Mouse (Mus musculus) central nervous system, embryonic 14 days (tissue): ENCODE results near the gene Smr3a. TPM values are rescaled to one million over a fixed set of nuclear protein-coding genes. Genes with fewer than 3 reads are reported as not detected.

Experiments used
- polyA plus RNA-seq: library from polyadenylated mRNA; depleted of rRNA; stranded (reverse); fragments of >200 nt; gene quantifications from 2 replicates; pipeline ENCODE4 v1.2.3, GENCODE M21; 2012; rRNA removed

The Smr3a gene
- not detected in 2 replicates for polyA plus RNA-seq

GRCm38 (mm10) chr5:88002249-88002648, at the start of gene Smr3a:
TSS of gene Smr3a (plus strand) at chr5:88002549.

GRCm38 (mm10) chr5:87969201-87969600, 33.1 kb upstream of the Smr3a start, which contains the start of the genes 2310003L06Rik and Gm28434:
TSS of gene 2310003L06Rik (plus strand) at chr5:87969459.
TSS of gene Gm28434 (plus strand) at chr5:87969517.

GRCm38 (mm10) chr5:87979139-87979538, 23.2 kb upstream of the Smr3a start, which contains the start of gene Cabs1:
TSS of gene Cabs1 (plus strand) at chr5:87979439.

Other genes starting within 250 kb of the Smr3a start
- not detected in 2 replicates for gene Csn1s2a, start 228.0 kb upstream of the Smr3a start, polyA plus RNA-seq
- not detected in 2 replicates for gene Csn1s2b, start 194.5 kb upstream of the Smr3a start, polyA plus RNA-seq
- not detected in 2 replicates for gene Prr27, start 176.9 kb upstream of the Smr3a start, polyA plus RNA-seq
- not detected in 2 replicates for gene Odam, start 117.5 kb upstream of the Smr3a start, polyA plus RNA-seq
- 0.08 TPM in 1 of 2 replicates, not detected in the other for gene Csn3, start 77.0 kb upstream of the Smr3a start, polyA plus RNA-seq
- gene 2310003L06Rik, start 33.1 kb upstream of the Smr3a start, polyA plus RNA-seq, result not detected in 2 replicates
- not detected in 2 replicates for gene Gm28434, start 33.0 kb upstream of the Smr3a start, polyA plus RNA-seq
- not detected in 2 replicates for gene Cabs1, start 23.1 kb upstream of the Smr3a start, polyA plus RNA-seq
- not detected in 2 replicates for gene Smr2, start 84.0 kb downstream of the Smr3a start, polyA plus RNA-seq
- gene Gm11116, start 109.0 kb downstream of the Smr3a start, polyA plus RNA-seq, result not detected in 2 replicates
- gene Gm11115, start 151.6 kb downstream of the Smr3a start, polyA plus RNA-seq, result not detected in 2 replicates